Mouse (Mus musculus): ENCODE measurements at regions not wholly inside any gene's neighbourhood (a gene's known extent, or its start where the extent isn't known, plus 50 kb on each side); places are given as distances from the start of the nearest gene placed in this dataset.
"Not testable (repeated sequence)": the region's sequence is repeated elsewhere in the genome, so short reads cannot be mapped to it uniquely, and the experiment has no call there.

- Histone ChIP-seq H3K4me3 (no peak overlapping the region), H3K27ac (no peak overlapping the region)
- intact Hi-C loops (cut with DNase I), result no loop called here
- TF ChIP-seq CTCF (IDR thresholded peaks at IDR 0.05), result no peak
- DNase-seq (ENCODE audit: extremely low spot score in 1 of 2, low spot score in 2 of 2), result no peak
Observed at GRCm38 (mm10) chr4:51658286-51658685, 441.8 kb downstream of the Cylc2 start.

DNA sequence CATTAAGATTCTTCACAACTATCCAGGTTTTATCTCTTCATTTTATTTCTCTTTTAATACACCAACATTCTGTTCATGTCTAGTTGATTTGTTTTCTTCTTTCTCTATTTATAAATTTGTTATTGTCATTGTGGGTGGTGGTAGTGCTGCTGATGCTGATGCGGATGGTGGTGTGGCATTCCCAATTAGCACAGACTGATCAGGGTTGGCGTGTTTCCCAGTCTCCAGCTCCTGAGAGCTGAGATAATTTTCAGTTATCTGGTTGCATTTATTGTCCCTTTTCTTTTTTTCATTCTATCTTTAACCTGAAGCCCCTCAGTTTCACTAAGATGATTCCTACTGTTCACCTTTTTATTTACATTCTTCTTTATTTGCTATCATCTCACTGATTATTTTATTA, 455.0 kb downstream of the Cylc2 start:
- no peak overlapping the region for H3K4me3 ChIP-seq
- H3K27ac ChIP-seq, result no peak overlapping the region
- DNase-seq (ENCODE audit: extremely low spot score in 1 of 2, low spot score in 2 of 2), result peak; percentile 11 to 20
- TF ChIP-seq CTCF (IDR thresholded peaks at IDR 0.05), result no peak
- intact Hi-C loops (cut with DNase I), result no loop called here

DNA sequence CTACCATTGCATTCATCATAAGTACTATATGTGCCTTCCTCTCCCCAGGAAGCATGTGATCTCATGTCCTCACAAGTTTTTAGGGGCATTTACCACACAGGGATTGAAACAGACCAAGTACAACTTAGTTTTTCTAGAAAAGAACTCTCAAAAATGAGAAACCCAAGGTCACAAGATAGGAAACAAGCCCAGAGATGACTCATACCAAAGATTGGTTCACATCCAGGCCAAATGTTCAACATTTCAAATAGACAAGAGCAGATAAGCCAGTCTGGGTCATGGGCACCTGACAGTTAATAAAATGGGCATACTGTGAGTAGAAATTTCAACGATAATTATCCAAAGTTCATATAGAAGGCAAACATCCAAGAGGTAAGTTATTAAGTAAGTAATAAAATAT, 457.9 kb downstream of the Cylc2 start:
- Histone ChIP-seq H3K4me3 (no peak overlapping the region), H3K27ac (no peak overlapping the region)
- DNase-seq (ENCODE audit: extremely low spot score in 1 of 2, low spot score in 2 of 2), result no peak
- no peak for TF ChIP-seq CTCF (IDR thresholded peaks at IDR 0.05)
- intact Hi-C loops (cut with DNase I), result no loop called here

GRCm38 (mm10) chr4:51679097-51679496, 462.6 kb downstream of the Cylc2 start:
- intact Hi-C loops (cut with DNase I), result no loop called here
- no peak for DNase-seq (ENCODE audit: extremely low spot score in 1 of 2, low spot score in 2 of 2)
- no peak for TF ChIP-seq CTCF (IDR thresholded peaks at IDR 0.05)
- H3K27ac ChIP-seq, result no peak overlapping the region
- H3K4me3 ChIP-seq, result no peak overlapping the region

- intact Hi-C loops (cut with DNase I), result not testable (repeated sequence)
Observed at GRCm38 (mm10) chr4:51683345-51683744, 466.9 kb downstream of the Cylc2 start.

GRCm38 (mm10) chr4:51686651-51687050, 470.2 kb downstream of the Cylc2 start:
- Histone ChIP-seq H3K4me3 (no peak overlapping the region), H3K27ac (no peak overlapping the region)
- DNase-seq (ENCODE audit: extremely low spot score in 1 of 2, low spot score in 2 of 2), result no peak
- TF ChIP-seq CTCF (IDR thresholded peaks at IDR 0.05), result no peak
- intact Hi-C loops (cut with DNase I), result no loop called here

More at GRCm38 (mm10) chr4:51683345-51683744, 466.9 kb downstream of the Cylc2 start:
- not testable (repeated sequence) for H3K27ac ChIP-seq; DNase-seq (ENCODE audit: extremely low spot score in 1 of 2, low spot score in 2 of 2); H3K4me3 ChIP-seq

Data from left cerebral cortex, adult 2 months (tissue).